Mouse (Mus musculus) hindbrain, embryonic 10.5 days (tissue): ENCODE results near the gene Dnah10. TPM values are rescaled to one million over a fixed set of nuclear protein-coding genes. Genes with fewer than 3 reads are reported as not detected.
"Not testable (repeated sequence)": the region's sequence is repeated elsewhere in the genome, so short reads cannot be mapped to it uniquely, and the experiment has no call there.

Experiments used
- DNase-seq: peaks from one replicate; pipeline ENCODE4 v3.0.0-alpha.2; 2017; ENCODE audit warnings: low spot score
- H3K27ac ChIP-seq: fragments of 300-500 bp; sonication (generic); 2 replicates; pipeline ENCODE4 v1.5.1; 2016; ENCODE audit warnings: mild to moderate bottlenecking, moderate library complexity
- H3K27me3 ChIP-seq: fragments of 300-500 bp; sonication (generic); 2 replicates; pipeline ENCODE4 v1.6.1; 2016; ENCODE audit warnings: mild to moderate bottlenecking; ENCODE audit not compliant: poor library complexity, insufficient read depth, severe bottlenecking
- H3K36me3 ChIP-seq: fragments of 300-500 bp; sonication (generic); 2 replicates; pipeline ENCODE4 v1.6.1; 2016; ENCODE audit warnings: mild to moderate bottlenecking, moderate library complexity
- H3K4me1 ChIP-seq: fragments of 300-500 bp; sonication (generic); replicated peaks from 2 replicates; pipeline ENCODE4 v1.6.1; 2016; ENCODE audit warnings: mild to moderate bottlenecking
- H3K4me3 ChIP-seq: fragments of 300-500 bp; sonication (generic); 2 replicates; pipeline ENCODE4 v1.5.1; 2016; ENCODE audit warnings: mild to moderate bottlenecking, moderate library complexity
- H3K9me3 ChIP-seq: fragments of 300-500 bp; sonication (generic); 2 replicates; pipeline ENCODE4 v1.6.1; 2016; ENCODE audit warnings: mild to moderate bottlenecking, moderate library complexity
- WGBS: fragments of 180-500 bp; shearing (Covaris S2); methylation state at CpG from one replicate; pipeline ENCODE4 v1.1.7; 2016; 5-methylcytosine and 5-hydroxymethylcytosine counted together
- polyA plus RNA-seq: library from polyadenylated mRNA; unstranded; fragments of >200 nt; fragmentation: Nextera tagmentation; extraction: Ambion mirVana; gene quantifications from 2 replicates; pipeline ENCODE4 v1.2.1, GENCODE M21; 2016

Dnah10 gene
- polyA plus RNA-seq, 1 experiment from 2014 or later: 0.31 TPM

GRCm38 (mm10) chr5:124761011-124761410, 36.1 kb downstream of the Dnah10 start:
- 67% methylated on average over 18 of the region's 18 CpGs for WGBS

GRCm38 (mm10) chr5:124761787-124762186, 36.9 kb downstream of the Dnah10 start:
- no peak overlapping the region for H3K4me3 ChIP-seq
- H3K27ac ChIP-seq: no peak overlapping the region
- peaks cover 6% of the 10 kb centered on the region; the same call in 1 of the 2 replicates for H3K9me3 ChIP-seq
- WGBS: 100% methylated on average over 1 of the region's 1 CpGs
- no peaks in the 10 kb centered on the region for H3K27me3 ChIP-seq
- H3K36me3 ChIP-seq: no peaks in the 10 kb centered on the region
- no peak for DNase-seq
- no peaks in the 10 kb centered on the region for H3K4me1 ChIP-seq

More at GRCm38 (mm10) chr5:124761011-124761410, 36.1 kb downstream of the Dnah10 start:
- Histone ChIP-seq H3K4me3 (no peak overlapping the region), H3K4me1 (no peaks in the 10 kb centered on the region), H3K27ac (no peak overlapping the region), H3K27me3 (no peaks in the 10 kb centered on the region), H3K9me3 (peaks cover 6% of the 10 kb centered on the region; the same call in 1 of the 2 replicates), H3K36me3 (no peaks in the 10 kb centered on the region)
- DNase-seq: no peak

GRCm38 (mm10) chr5:124774552-124774951, 49.7 kb downstream of the Dnah10 start:
- H3K9me3 ChIP-seq: peaks cover 9% of the 10 kb centered on the region; the same call in 1 of the 2 replicates
- H3K27me3 ChIP-seq: no peaks in the 10 kb centered on the region
- no peaks in the 10 kb centered on the region for H3K4me1 ChIP-seq
- H3K36me3 ChIP-seq: no peaks in the 10 kb centered on the region
- 82% methylated on average over 3 of the region's 3 CpGs for WGBS
- no peak for DNase-seq
- no peak overlapping the region for H3K4me3 ChIP-seq
- H3K27ac ChIP-seq: no peak overlapping the region

GRCm38 (mm10) chr5:124776289-124776688, 51.4 kb downstream of the Dnah10 start:
- 91% methylated on average over 4 of the region's 4 CpGs for WGBS
- not testable (repeated sequence) for DNase-seq, H3K4me3 ChIP-seq, H3K36me3 ChIP-seq, H3K9me3 ChIP-seq, H3K4me1 ChIP-seq, H3K27me3 ChIP-seq, H3K27ac ChIP-seq

- H3K27me3 ChIP-seq: no peaks in the 10 kb centered on the region
- 63% methylated on average over 6 of the region's 6 CpGs for WGBS
- no peak overlapping the region for H3K27ac ChIP-seq
- no peak overlapping the region for H3K4me3 ChIP-seq
- no peaks in the 10 kb centered on the region for H3K4me1 ChIP-seq
- H3K36me3 ChIP-seq: no peaks in the 10 kb centered on the region
- peaks cover 9% of the 10 kb centered on the region; the same call in 1 of the 2 replicates for H3K9me3 ChIP-seq
- DNase-seq: no peak
Observed at GRCm38 (mm10) chr5:124777178-124777709, 52.4 kb downstream of the Dnah10 start.

GRCm38 (mm10) chr5:124779926-124780325, 55.0 kb downstream of the Dnah10 start:
- DNase-seq: no peak
- H3K27me3 ChIP-seq: no peaks in the 10 kb centered on the region
- no peak overlapping the region for H3K27ac ChIP-seq
- H3K4me1 ChIP-seq: no peaks in the 10 kb centered on the region
- peaks cover 9% of the 10 kb centered on the region; the same call in 1 of the 2 replicates for H3K9me3 ChIP-seq
- WGBS: 97% methylated on average over 7 of the region's 7 CpGs
- no peak overlapping the region for H3K4me3 ChIP-seq
- no peaks in the 10 kb centered on the region for H3K36me3 ChIP-seq

- Histone ChIP-seq H3K27ac (no peak overlapping the region), H3K4me1 (no peaks in the 10 kb centered on the region), H3K9me3 (peaks cover 23% of the 10 kb centered on the region), H3K36me3 (no peaks in the 10 kb centered on the region), H3K4me3 (no peak overlapping the region), H3K27me3 (no peaks in the 10 kb centered on the region)
- DNase-seq: no peak
- 92% methylated on average over 8 of the region's 8 CpGs for WGBS
Observed at GRCm38 (mm10) chr5:124781696-124782095, 56.8 kb downstream of the Dnah10 start.

GRCm38 (mm10) chr5:124785650-124786049, 60.8 kb downstream of the Dnah10 start:
- no peaks in the 10 kb centered on the region for H3K4me1 ChIP-seq
- H3K9me3 ChIP-seq: peaks cover 14% of the 10 kb centered on the region
- no peak overlapping the region for H3K4me3 ChIP-seq
- no peak for DNase-seq
- H3K27me3 ChIP-seq: no peaks in the 10 kb centered on the region
- H3K27ac ChIP-seq: no peak overlapping the region
- no peaks in the 10 kb centered on the region for H3K36me3 ChIP-seq
- 79% methylated on average over 7 of the region's 7 CpGs for WGBS

- no peaks in the 10 kb centered on the region for H3K9me3 ChIP-seq
- WGBS: 87% methylated on average over 7 of the region's 7 CpGs
- H3K36me3 ChIP-seq: no peaks in the 10 kb centered on the region
- H3K27ac ChIP-seq: no peak overlapping the region
- H3K4me3 ChIP-seq: no peak overlapping the region
- H3K4me1 ChIP-seq: no peaks in the 10 kb centered on the region
- no peak for DNase-seq
- no peaks in the 10 kb centered on the region for H3K27me3 ChIP-seq
Observed at GRCm38 (mm10) chr5:124792112-124792511, 67.2 kb downstream of the Dnah10 start.

GRCm38 (mm10) chr5:124809708-124810366, 85.0 kb downstream of the Dnah10 start:
- DNase-seq: no peak
- H3K27me3 ChIP-seq: no peaks in the 10 kb centered on the region
- H3K4me1 ChIP-seq: peaks cover 5% of the 10 kb centered on the region
- no peaks in the 10 kb centered on the region for H3K36me3 ChIP-seq
- H3K9me3 ChIP-seq: peaks cover 6% of the 10 kb centered on the region; the same call in 1 of the 2 replicates
- no peak overlapping the region for H3K4me3 ChIP-seq
- H3K27ac ChIP-seq: no peak overlapping the region
- WGBS: 85% methylated on average over 4 of the region's 4 CpGs

- H3K4me1 ChIP-seq: peaks cover 7% of the 10 kb centered on the region
- no peaks in the 10 kb centered on the region for H3K27me3 ChIP-seq
- WGBS: 89% methylated on average over 12 of the region's 12 CpGs
- H3K9me3 ChIP-seq: peaks cover 6% of the 10 kb centered on the region; the same call in 1 of the 2 replicates
- H3K4me3 ChIP-seq: no peak overlapping the region
- DNase-seq: no peak
- H3K36me3 ChIP-seq: no peaks in the 10 kb centered on the region
- no peak overlapping the region for H3K27ac ChIP-seq
Observed at GRCm38 (mm10) chr5:124812466-124812865, 87.6 kb downstream of the Dnah10 start.

GRCm38 (mm10) chr5:124814797-124815196, 89.9 kb downstream of the Dnah10 start:
- Histone ChIP-seq H3K36me3 (no peaks in the 10 kb centered on the region), H3K9me3 (peaks cover 11% of the 10 kb centered on the region), H3K27me3 (no peaks in the 10 kb centered on the region), H3K4me1 (peaks cover 7% of the 10 kb centered on the region), H3K4me3 (no peak overlapping the region), H3K27ac (no peak overlapping the region)
- no peak for DNase-seq
- 71% methylated on average over 5 of the region's 5 CpGs for WGBS

- WGBS: 88% methylated on average over 15 of the region's 15 CpGs
- no peak overlapping the region for H3K4me3 ChIP-seq
- H3K4me1 ChIP-seq: peaks cover 7% of the 10 kb centered on the region
- DNase-seq: no peak
- H3K27ac ChIP-seq: no peak overlapping the region
- no peaks in the 10 kb centered on the region for H3K27me3 ChIP-seq
- no peaks in the 10 kb centered on the region for H3K36me3 ChIP-seq
- peaks cover 12% of the 10 kb centered on the region for H3K9me3 ChIP-seq
Observed at GRCm38 (mm10) chr5:124817050-124817449, 92.2 kb downstream of the Dnah10 start.
